Mouse (Mus musculus) liver, embryonic 14.5 days (tissue): ENCODE data around the gene Ano4. TPM values are rescaled to one million over a fixed set of nuclear protein-coding genes. Genes with fewer than 3 reads are reported as not detected.

Experiments
- ATAC-seq: fragments of 200-750 bp; cut with Nextera tagmentation; 2 replicates; pipeline ENCODE4 v1.8.0; 2017; ENCODE audit warnings: moderate number of reproducible peaks, mild to moderate bottlenecking, moderate library complexity; ENCODE audit not compliant: insufficient read depth
- DNase-seq, 3 experiments: peaks; one replicate each; pipeline ENCODE4 v3.0.0-alpha.2; 2012 to 2013; ENCODE audit warnings: low read depth in 3 of 3, low spot score in 3 of 3
- H3K27ac ChIP-seq: fragments of 300-500 bp; sonication (generic); 2 replicates; pipeline ENCODE4 v1.5.1; 2014; ENCODE audit warnings: moderate library complexity, mild to moderate bottlenecking, control low read depth, inconsistent platforms
- H3K27me3 ChIP-seq: fragments of 300-500 bp; sonication (generic); 2 replicates; pipeline ENCODE4 v1.6.1; 2014; ENCODE audit warnings: mild to moderate bottlenecking, low read length, moderate library complexity; ENCODE audit not compliant: control insufficient read depth, insufficient read depth
- H3K36me3 ChIP-seq: fragments of 300-500 bp; sonication (generic); replicated peaks from 2 replicates; pipeline ENCODE4 v1.6.1; 2014; ENCODE audit warnings: low read depth; ENCODE audit not compliant: control insufficient read depth, insufficient read depth
- H3K4me1 ChIP-seq, 2 experiments: fragments of 200-500 bp in 1 of 2; fragments of 300-500 bp in 1 of 2; sonication (generic) in 1 of 2; replicated peaks; 2 replicates each; pipeline ENCODE4 v1.6.1; 2012 to 2014; ENCODE audit warnings: antibody characterized with exemption in 1 of 2, inconsistent platforms in 1 of 2, low read length in 1 of 2; ENCODE audit not compliant: control insufficient read depth in 2 of 2, insufficient read depth in 2 of 2
- H3K4me2 ChIP-seq: fragments of 300-500 bp; sonication (generic); 2 replicates; pipeline ENCODE4 v1.6.1; 2014; ENCODE audit warnings: low read depth, mild to moderate bottlenecking, control low read depth, moderate library complexity
- H3K4me3 ChIP-seq, 2 experiments: fragments of 200-500 bp in 1 of 2; fragments of 300-500 bp in 1 of 2; sonication (generic) in 1 of 2; 2 replicates each; pipeline ENCODE4 v1.5.1; 2012 to 2014; ENCODE audit warnings: low read depth in 2 of 2, low read length in 2 of 2, mild to moderate bottlenecking in 2 of 2, control low read depth in 1 of 2, inconsistent platforms in 1 of 2, moderate library complexity in 1 of 2; ENCODE audit not compliant: insufficient read depth in 1 of 2
- H3K9ac ChIP-seq: fragments of 300-500 bp; sonication (generic); replicated peaks from 2 replicates; pipeline ENCODE4 v1.6.1; 2014; ENCODE audit warnings: mild to moderate bottlenecking, control low read depth, moderate library complexity
- H3K9me3 ChIP-seq: fragments of 300-500 bp; sonication (generic); 2 replicates; pipeline ENCODE4 v1.6.1; 2016; ENCODE audit warnings: low read length, mixed read lengths; ENCODE audit not compliant: control insufficient read depth
- CTCF ChIP-seq: IDR thresholded peaks from 2 replicates; pipeline ENCODE4 v1.5.1; 2016; ENCODE audit warnings: antibody characterized with exemption, low read depth, control low read depth
- EP300 ChIP-seq: IDR thresholded peaks from 2 replicates; pipeline ENCODE4 v1.6.1; 2016; ENCODE audit warnings: antibody characterized with exemption, low read depth
- WGBS: fragments of 180-500 bp; shearing (Covaris S2); extraction: QIAGEN DNeasy Blood & Tissue Kit; methylation state at CpG from one replicate; pipeline ENCODE4 v1.1.7; 2014; ENCODE audit not compliant: insufficient replicate concordance; 5-methylcytosine and 5-hydroxymethylcytosine counted together
- polyA plus RNA-seq, 2 experiments: library from polyadenylated mRNA; depleted of rRNA in 1 of 2; stranded (reverse) in 1 of 2; unstranded in 1 of 2; fragments of >200 nt; fragmentation: Nextera tagmentation in 1 of 2; extraction: Ambion mirVana in 1 of 2; gene quantifications; 2 replicates each; pipeline versions ENCODE4 v1.2.1 to v1.2.3; 2012 to 2014

Gene Ano4
- polyA plus RNA-seq, 2 experiments, result 0.03 to 0.08 TPM

GRCm38 (mm10) chr10:89257457-89258381 is 86.8 kb downstream of the Ano4 start:
- no peak for TF ChIP-seq EP300
- no peaks in the 10 kb centered on the region for H3K36me3 ChIP-seq
- DNase-seq, result no peak
- ATAC-seq, result no peak
- no peak overlapping the region for H3K4me2 ChIP-seq
- no peak overlapping the region for H3K9ac ChIP-seq
- no peaks in the 10 kb centered on the region; the same call in 1 of the 2 replicates for H3K27me3 ChIP-seq
- no peaks in the 10 kb centered on the region for H3K4me1 ChIP-seq
- no peak overlapping the region for H3K27ac ChIP-seq
- H3K9me3 ChIP-seq, result no peaks in the 10 kb centered on the region
- H3K4me3 ChIP-seq, result no peak overlapping the region
- WGBS, result 5% methylated on average over 16 of the region's 16 CpGs

DNA sequence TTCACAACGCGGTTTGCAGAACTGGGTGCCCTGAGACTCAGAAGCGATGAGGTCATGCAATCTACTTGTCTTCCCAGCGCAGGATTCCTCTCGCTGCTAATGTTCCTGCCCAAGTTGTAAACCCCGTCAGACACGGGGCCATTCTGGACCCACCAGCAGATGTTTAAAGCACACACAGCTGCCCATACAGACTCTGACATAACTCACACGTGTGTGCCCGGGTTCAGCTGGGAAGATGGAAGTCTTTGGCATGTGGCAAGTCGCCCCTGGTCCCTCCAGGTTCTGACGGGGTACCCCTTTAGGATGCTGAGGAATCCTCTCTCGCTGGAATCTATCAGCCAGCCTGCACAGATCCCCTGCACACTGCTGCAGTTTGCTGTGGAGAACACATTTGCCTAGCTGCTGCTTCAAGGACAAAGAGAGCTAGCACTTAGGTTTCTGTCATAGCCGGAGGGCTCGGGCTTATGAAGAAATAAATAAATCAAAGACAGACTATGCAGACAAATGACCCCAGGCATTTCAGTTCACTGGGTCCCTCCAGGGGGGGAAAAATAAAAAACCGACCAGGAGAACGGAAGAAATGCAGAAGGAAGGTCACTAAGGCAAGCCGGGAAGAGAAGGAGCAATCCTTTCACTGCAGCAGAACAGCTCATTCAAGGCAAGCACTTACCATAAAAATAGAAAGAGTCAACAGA is 87.7 kb downstream of the Ano4 start:
- Histone ChIP-seq H3K4me1 (no peaks in the 10 kb centered on the region), H3K9ac (no peak overlapping the region), H3K4me2 (no peak overlapping the region), H3K27me3 (no peaks in the 10 kb centered on the region; the same call in 1 of the 2 replicates), H3K36me3 (no peaks in the 10 kb centered on the region), H3K9me3 (no peaks in the 10 kb centered on the region), H3K4me3 (no peak overlapping the region), H3K27ac (no peak overlapping the region)
- WGBS, result 9% methylated on average over 17 of the region's 17 CpGs
- DNase-seq (no peak), ATAC-seq (no peak)
- TF ChIP-seq CTCF (no peak), EP300 (no peak)

DNA sequence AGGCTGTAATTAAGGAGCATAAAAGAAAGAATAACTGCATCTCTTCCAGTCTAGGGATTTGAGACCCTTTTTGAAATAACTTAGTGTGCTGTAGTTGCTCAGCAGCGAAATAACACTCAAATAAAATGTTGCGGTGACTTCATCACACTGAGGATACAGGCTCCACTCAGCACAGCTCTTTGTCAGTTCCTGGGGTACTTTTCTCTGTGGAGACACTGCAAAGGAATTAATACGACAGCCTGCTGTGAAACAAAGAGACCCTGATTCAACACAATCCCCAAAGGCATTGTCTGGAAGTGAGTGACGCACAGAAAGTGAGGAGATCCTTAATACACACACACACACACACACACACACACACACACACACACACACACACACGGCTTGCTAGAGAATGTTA is 89.8 kb downstream of the Ano4 start:
- Histone ChIP-seq H3K9ac (no peak overlapping the region), H3K27me3 (no peaks in the 10 kb centered on the region; the same call in 1 of the 2 replicates)
- WGBS, result 48% methylated on average over 5 of the region's 5 CpGs

GRCm38 (mm10) chr10:89253799-89254198 is 90.8 kb downstream of the Ano4 start:
- DNase-seq (no peak), ATAC-seq (no peak)
- Histone ChIP-seq H3K36me3 (no peaks in the 10 kb centered on the region), H3K4me1 (no peaks in the 10 kb centered on the region), H3K4me3 (no peak overlapping the region), H3K27ac (no peak overlapping the region), H3K9ac (no peak overlapping the region), H3K9me3 (no peaks in the 10 kb centered on the region), H3K4me2 (no peak overlapping the region), H3K27me3 (no peaks in the 10 kb centered on the region; the same call in 1 of the 2 replicates)
- 63% methylated on average over 3 of the region's 3 CpGs for WGBS
- TF ChIP-seq EP300 (no peak), CTCF (no peak)

More for the DNA sequence above, 89.8 kb downstream of the Ano4 start:
- Histone ChIP-seq H3K4me2 (no peak overlapping the region), H3K27ac (no peak overlapping the region), H3K4me3 (no peak overlapping the region), H3K9me3 (no peaks in the 10 kb centered on the region), H3K4me1 (no peaks in the 10 kb centered on the region), H3K36me3 (no peaks in the 10 kb centered on the region)
- ATAC-seq (no peak), DNase-seq (no peak)
- TF ChIP-seq EP300, result no peak
- no peak for TF ChIP-seq CTCF

GRCm38 (mm10) chr10:89252636-89253035 is 91.9 kb downstream of the Ano4 start:
- H3K4me3 ChIP-seq, result no peak overlapping the region
- H3K4me1 ChIP-seq, result no peaks in the 10 kb centered on the region
- 73% methylated on average over 5 of the region's 5 CpGs for WGBS
- H3K27ac ChIP-seq, result no peak overlapping the region
- no peak overlapping the region for H3K9ac ChIP-seq
- no peak overlapping the region for H3K4me2 ChIP-seq
- H3K36me3 ChIP-seq, result no peaks in the 10 kb centered on the region
- DNase-seq (no peak), ATAC-seq (no peak)
- H3K27me3 ChIP-seq, result no peaks in the 10 kb centered on the region; the same call in 1 of the 2 replicates
- TF ChIP-seq CTCF, result no peak
- no peak for TF ChIP-seq EP300
- no peaks in the 10 kb centered on the region for H3K9me3 ChIP-seq
